Mouse (Mus musculus): ENCODE measurements around the gene Mei1.

Gene Mei1

DNA sequence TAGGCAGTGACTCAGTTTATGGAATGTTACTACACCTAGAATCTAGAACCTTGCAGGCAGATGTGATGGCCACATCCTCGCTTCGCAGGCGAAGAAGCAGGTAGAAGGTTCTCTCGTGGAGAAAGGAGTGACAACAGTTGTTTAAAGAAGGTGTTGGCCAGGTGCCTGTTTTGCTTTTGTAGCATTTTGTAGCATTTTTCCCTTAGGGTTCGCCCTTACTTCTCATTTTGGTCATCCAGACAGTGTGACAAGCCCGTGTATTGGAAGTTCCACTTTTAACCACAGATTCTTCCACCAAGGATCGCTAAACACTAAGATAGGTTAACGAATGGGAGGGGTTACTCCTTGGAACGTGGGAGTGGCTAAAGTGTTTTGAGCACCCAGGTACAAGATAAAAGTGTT lies 78.7 kb downstream of the Mei1 start:
- no peak for DNase-seq (ENCODE audit: extremely low read depth, insufficient read length, low spot score)

DNA sequence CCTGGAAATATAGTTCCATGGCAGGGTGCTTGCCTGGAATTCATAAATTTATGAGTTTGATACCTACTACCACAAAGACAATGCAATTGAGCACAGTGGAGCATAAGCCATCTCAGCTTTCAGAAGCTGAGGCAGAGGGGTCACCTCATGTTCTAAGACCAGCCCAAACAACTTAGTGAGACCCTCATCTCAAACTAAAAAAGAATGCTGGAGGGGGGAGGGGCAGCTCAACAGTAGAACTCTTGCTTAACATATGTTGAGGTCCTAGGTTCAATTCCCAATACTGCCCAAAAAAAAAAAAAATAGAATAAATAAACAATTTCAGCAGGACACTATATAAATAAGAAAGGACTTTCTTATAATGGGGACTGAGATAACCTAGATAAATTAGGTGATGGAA lies 80.2 kb downstream of the Mei1 start:
- DNase-seq (ENCODE audit: extremely low read depth, insufficient read length, low spot score), result no peak

DNA sequence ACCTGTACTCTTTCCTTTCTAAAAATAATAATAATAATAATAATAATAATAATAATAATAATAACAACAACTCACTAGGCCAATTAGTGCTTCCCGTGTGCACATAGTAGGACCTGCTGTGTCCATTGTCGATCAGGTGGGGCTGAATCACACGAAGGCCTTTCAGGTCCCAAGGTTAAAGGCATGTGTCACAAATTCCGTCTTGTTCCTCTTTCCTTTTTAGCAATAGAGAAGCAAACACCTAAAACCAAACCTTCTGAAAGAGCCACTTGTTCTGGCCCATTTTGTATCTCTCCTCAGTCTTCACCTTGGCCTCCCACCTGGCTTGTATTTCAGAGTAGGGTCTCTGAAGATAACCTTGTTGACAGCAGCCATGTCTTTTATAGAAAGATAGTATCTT lies 81.4 kb downstream of the Mei1 start:
- no peak for DNase-seq (ENCODE audit: extremely low read depth, insufficient read length, low spot score)

DNA sequence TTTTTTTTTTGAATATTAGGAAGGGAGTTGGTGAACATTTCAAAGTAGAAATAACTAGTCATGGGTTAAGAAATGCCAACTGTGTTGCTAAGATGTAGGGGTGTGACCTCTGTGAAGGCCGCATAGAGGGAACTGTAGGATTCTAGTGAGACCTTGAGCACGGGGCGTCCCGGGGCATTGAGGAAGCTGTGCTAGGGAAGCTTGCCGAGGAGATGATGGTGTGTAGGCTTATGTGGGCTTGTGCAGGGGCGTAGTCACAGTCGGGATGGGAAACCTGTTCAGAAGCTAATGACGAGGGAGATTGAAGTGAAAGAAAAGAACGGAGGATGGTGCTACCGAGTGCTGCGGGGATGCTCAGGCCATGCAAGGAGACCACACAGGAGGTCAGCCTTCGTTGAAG lies 82.2 kb downstream of the Mei1 start:
- DNase-seq (ENCODE audit: extremely low read depth, insufficient read length, low spot score), result no peak

DNA sequence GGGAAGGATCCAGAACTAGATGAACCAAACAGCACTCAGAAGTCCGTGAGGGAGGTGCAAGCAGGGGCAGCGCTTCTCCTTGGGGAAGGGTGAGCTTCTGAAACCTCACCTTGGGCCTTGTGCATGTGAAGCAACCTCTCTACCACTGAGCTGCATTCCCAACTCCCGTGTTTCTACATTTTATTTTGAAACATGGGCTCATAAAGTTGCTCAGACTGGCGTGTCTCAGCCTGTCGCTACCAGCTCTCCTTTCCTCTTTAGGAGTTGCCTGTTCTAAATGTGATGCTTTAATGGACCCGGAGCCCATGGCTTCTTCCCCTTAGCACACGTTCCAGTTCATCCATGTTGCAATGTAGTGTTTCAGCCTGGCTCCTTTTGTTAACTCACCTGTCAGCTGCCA lies 82.6 kb downstream of the Mei1 start:
- no peak for DNase-seq (ENCODE audit: extremely low read depth, insufficient read length, low spot score)

DNA sequence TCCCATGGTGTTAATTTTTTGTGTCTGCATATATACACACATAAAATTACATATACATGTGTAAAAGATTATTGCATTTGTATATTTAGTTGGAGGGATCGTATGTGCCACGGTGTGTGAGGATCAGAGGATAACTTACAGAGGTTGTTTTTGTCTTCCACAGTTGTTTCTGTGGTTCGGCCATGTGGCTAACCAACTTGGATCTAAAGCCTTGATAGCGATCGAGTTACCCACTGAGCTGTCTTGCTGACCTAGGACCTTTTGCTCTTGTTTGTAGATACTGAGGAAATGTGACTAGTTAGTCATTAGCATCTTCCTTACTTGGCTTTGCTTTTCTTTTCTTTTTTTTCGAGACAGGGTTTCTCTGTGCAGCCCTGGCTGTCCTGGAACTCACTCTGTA lies 86.5 kb downstream of the Mei1 start:
- no peak for DNase-seq (ENCODE audit: extremely low read depth, insufficient read length, low spot score)

DNA sequence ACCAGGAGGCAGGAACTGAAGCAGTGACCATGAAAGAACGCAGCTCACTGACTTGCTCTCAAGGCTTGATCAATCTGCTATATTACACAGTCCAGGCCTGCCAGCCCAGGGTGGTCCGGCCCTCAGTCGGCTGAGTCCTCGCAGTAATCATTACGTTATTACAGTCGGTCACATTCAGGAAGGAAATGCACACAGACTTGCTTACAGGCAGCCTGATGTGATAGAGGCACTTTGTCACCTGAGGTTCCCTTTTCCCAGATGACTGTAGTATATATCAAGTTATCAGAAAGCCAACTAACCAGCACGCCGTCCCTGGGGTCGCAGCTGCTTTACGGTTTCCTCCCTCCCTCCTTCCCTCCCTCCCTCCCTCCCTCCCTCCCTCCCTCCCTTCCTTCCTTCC lies 87.1 kb downstream of the Mei1 start:
- no peak for DNase-seq (ENCODE audit: extremely low read depth, insufficient read length, low spot score)

DNA sequence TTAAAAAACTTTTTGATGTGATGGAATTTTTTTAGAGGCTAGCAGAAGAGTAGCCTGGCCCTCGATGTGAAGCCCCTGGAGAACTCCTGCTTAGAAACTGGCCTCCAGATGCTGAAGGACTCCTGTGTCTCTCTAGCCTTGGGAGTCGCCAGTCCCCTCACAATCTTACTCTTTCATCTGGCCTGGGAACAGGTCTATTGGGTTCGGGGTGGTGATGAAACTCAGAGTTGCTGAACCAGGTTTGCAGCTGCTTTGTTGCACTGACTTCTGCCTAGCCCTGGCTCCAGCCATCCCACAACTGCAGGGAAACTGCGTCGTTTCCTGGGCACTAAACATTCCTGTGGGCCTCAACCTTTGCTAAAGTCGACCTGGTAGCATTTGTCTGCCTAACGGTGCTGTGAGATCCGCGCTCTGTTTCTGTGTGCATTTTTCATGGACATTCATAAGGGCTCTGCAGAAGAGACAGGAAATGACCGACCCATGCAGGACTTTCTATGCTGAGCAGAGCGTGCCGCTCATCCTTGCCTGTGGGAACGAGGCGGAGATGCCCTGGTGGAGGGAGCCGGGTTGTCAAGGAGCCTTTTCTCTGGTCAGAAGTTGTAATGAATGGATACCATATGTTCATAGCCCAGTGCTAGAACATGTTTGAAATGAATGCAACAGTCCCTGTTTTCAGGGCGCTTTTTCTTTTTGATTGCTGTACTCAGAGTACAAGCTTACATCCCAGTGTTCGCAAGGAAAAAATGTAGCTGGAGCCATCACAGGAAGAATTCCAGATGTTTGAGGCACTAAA lies 88.6 kb downstream of the Mei1 start:
- no peak for DNase-seq (ENCODE audit: extremely low read depth, insufficient read length, low spot score)

DNA sequence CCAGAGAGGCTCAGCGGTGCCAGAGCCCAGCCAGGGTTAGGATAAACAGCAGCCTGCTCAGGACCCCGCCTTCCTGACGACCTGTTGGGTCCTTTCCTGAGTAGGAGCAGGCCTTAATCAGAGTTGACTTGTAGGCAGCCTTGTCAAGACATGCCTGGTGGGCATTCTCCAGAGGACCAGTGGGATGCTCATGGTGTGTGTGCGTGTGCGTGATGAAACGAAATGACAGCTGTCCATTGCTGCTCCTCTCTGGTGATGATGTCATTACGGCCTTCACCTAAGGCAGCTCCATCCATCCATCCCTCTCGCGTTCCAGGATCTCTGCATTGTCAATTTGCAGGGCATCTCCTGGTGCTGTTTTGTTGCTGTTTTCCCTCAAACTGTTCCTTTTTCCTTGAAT lies 89.7 kb downstream of the Mei1 start:
- no peak for DNase-seq (ENCODE audit: extremely low read depth, insufficient read length, low spot score)

DNA sequence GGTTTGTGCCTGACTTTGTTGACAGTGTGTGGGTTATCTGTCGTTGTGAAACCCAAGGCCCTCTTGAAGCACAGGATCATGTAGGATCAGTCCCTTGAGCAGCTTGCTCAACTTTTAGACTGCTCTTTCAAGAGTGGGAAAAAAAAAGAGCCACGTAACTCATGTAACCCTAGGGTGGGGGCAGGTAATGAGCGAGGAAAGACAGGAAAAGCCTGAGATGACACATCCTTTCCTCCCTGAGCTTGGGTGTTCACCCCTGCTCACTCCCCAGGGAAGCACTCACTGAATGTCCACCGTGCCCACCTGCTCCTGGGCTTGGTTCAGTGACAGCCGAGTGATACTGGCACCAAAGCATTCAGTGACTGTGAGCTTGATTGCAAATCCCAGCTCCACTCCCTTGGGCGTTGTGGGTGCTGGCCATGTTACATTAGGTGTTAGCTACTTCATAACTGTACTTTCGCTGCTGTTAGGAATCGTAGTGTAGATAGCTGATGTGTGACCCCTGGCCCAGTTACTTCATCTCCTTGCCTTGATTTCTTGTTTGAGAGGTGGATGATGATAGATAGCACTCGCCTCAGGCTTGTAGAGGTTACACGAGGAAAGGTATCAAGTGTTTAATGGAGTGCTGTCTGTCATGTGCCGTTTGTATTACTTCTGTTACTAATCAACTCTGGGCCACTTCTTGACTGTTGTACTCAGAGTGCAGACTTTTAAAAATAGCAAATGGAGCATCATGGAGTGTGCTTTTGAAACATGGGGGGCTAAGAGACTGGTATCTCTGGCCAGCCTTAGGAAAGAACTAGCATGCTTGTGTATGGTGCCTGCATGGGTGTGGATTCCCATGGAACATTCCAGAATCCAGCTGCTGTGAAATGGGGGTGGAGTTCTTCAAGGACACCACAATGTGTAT lies 91.2 kb downstream of the Mei1 start:
- DNase-seq (ENCODE audit: extremely low read depth, insufficient read length, low spot score), result no peak

DNA sequence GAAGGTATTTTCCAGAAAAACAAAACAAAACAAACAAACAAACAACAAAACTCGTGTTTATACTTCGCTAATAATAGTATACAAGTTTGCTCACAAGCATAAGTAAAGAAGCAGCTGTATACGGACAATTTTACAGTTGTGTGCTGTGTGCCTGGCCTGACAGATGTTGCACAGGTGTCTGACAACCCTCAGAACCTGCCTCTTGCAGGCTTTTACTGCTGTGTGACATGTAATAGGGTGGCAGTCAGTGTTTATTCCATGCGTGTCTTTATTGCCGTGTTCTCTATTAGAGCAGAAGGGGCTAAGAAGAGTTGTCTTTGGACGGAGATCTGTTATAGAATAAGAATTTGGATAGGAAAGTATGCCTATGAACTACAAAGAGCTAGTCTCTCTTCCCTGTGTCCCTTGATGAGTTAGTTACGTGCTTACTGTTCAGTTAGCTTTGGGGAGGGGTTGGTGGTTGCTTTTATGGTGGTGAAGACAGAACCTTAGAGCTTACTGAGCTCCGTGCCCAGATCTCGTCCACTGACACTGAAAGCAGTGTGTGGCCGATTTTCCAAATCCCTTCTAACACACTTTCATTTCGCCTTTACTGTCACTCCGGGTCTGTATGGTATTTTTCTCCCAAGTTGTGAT lies 92.3 kb downstream of the Mei1 start:
- no peak for DNase-seq (ENCODE audit: extremely low read depth, insufficient read length, low spot score)

DNA sequence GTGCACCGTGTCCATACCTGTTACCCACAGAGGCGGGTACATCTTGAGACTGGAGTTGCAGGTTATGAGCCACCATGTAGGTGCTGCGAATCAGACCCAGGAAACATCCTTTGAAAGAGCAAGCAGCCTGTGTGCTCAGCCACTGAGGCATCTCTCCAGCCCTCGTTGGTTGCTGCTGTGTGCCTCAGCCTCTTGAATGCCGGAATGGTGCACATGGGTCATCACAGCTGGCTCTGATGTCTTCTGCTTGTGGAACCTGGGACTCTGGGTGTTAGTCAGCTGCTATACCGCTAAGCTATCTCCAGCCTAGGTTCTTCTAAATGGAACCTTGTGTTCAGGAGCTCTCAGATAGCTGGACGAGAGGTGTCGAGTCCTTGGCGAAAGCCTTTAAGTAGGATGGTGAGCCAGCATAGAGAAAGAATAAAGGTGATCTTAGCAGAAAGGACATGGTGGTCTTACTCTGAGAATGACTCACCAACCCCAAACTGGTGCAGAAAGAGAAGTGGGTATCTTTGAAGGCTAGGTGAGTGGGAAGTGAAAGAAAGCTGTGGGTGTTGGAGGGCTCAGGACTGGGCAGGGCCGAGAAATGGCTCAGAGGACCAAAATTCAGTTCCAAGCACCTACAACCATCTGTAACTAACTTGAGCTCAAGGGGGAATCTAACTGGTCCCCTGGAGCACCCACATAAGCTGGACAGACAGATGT lies 93.7 kb downstream of the Mei1 start:
- DNase-seq (ENCODE audit: extremely low read depth, insufficient read length, low spot score), result no peak

DNA sequence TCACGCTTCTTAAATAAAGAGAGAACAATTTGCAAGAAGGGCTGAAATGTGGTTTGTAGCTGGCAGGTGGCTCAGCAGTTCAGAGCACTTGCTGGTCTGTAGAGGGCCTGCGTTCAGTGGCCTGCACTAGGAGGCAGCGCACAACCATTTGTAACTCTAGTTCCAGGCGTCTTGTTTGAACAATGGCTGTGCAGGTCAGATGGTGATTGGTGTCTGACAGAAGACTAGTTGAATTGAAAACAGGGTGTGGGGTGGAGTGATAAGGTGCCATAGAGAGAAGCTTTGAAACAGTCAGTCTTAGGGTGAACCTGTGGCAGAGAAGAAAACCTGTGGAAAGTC lies 94.2 kb downstream of the Mei1 start:
- DNase-seq (ENCODE audit: extremely low read depth, insufficient read length, low spot score), result no peak

DNA sequence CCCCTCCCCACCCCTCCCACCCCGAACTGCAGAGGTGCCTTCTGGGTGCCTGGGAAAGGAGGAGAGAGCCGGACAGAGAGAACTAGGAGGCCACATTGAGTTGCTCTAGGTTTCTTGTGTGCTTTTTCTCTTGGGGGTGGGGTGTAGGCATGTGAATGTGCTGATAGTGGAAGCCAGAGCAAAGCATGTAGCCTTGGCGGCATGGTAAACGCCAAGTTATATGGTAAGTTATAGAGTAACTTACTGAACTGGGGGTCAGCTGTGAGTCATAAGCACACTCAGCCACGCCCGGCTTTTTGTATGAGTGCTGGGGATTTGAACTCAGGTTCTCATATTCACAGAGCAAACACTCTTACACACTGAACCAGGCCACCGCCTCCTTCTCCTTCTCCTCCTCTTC lies 94.7 kb downstream of the Mei1 start:
- DNase-seq (ENCODE audit: extremely low read depth, insufficient read length, low spot score), result no peak

DNA sequence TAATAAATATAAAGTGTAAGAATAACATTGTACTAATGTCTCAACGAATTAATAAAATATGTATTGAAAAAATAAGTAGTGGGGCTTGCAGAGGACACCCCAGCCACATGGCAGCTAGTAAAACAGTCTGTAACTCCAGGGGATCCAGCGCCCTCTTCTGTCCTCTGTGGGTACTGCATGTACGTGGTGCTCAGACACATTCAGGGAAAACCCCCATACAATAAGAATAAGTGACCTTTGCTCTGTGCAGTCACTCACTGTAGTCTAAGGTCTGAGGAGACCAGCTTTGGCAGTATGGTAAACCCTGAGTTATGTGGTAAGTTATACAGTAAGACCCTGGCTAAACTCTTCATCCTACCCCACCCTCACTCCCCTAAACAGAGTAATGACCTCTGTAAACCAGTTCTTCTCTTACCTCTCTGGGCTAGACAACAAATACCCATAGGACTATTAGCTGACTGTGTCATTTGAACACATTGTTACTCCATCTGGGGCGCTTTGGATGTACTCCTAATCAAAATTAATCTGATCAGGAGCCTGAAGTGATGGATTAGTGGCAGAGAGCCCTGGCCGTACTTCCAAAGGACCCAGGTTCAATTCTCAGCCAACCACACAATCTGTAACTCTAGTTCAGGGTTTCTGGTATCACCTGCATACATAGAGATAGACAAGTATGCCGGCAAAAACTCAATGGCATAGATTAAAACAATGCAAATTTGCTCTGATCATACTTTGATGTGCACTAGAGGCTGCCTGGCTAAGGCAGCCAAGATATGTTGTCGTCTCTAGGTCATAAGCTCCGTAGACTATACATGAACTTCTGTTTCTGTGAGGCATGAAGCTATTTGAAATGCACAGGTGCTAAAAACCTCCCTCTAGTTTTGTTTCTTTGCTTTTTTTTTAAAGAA lies 95.8 kb downstream of the Mei1 start:
- no peak for DNase-seq (ENCODE audit: extremely low read depth, insufficient read length, low spot score)

DNA sequence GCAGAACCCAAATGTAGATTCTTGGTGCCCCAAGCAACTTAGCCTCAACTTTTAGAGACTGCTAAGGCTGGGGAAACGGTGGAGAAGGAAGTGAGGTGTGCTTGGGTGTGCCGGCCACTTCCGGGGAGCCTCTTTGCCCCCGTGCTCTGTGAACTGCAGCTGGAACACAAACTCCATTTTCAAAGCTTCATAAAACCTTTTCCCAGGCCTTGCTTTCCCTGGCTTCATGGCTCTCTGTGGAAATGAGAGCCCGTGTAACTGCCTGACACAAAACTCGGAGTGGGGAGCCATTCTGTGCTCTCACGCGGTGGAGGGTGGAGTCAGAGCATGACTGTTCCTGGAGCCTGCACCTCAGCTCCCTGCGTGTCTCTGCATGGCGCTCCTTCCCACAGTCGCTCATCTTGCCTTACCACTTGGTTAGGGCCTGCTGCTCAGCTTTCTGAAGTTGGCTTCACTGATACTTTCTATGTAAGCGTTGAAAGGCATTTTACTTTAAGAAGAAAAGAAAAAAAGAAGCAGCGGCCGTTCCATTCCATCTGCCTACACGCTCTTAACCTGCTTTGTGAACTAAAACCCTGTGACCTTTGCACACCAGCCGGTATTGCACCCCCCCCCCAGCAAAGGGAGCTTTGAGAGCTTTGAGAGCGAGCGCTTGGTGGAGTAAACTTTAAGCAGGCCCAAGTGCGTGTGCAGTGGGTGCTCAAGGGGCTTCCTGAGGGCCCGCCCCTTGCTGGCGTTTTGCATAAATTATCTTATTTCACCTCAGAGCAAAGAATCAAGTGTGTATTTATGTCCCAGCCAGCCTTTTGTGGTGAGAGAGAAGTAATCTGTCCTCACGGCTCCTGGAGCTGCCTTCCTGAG lies 96.7 kb downstream of the Mei1 start:
- no peak for DNase-seq (ENCODE audit: extremely low read depth, insufficient read length, low spot score)

DNA sequence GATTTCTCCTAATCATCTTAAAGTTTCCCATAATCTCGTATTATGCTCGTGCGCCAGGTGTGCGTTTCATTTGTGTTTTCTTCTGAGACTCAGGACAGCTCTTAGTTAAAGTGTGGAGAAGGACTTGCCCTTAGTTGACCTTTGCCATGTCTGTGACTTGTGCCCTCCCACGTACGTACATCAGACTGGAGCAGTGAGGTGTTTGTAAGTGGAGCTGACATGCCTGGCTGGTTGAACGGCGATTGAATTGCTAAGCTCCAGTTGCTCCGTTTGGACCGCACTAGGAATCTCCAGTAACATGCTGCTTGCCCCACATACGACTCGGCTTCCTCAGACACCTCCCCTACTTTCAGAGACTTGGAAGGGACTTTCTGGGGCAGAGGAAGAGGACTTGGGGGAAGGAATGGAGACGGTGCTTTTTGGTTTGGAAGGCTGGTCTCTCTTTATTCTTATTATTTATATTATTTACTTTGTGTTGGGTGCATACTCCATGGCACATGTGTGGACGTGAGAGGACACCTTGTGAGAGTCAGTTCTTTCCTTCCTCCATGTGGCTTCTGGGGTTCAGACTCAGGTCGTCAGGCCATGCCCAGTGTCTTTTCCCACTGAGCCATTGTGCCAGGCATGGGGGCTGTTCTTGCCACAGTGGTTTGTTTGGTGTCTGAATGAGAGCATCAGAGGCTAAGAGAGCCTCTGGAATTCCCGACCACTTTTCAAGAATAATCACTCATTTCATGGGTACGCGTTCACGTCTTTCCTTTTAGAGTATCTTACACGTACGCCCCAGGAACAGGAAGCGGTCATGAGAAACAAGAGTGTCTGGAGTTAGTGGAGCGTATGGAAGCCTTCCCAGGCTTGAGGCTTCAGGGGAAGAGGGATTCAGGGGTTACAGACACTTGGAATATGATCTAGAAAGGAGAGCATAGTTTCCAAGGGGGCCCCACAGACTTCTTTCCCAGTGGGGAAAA lies 97.7 kb downstream of the Mei1 start:
- no peak for DNase-seq (ENCODE audit: extremely low read depth, insufficient read length, low spot score)

DNA sequence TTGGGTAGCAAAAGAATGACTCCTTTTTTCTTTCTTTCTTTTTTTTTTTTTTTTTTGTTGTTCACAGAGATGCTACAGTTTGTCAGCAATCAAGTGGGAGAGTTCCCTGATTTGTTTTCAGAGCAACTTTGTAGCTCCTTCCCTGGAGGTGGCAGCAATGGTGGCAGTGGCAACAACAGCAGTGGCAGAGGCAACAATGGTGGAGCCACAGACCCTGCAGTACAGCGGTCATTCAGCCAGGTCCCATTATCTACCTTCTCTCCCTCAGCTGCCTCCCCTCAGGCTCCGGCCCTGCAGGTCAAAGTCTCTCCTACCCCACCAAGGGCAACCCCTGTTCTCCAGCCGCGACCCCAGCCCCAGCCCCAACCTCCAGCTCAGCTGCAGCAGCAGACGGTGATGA lies 99.9 kb downstream of the Mei1 start:
- DNase-seq (ENCODE audit: extremely low read depth, insufficient read length, low spot score), result no peak

Data from 3134 (cell line).